Mouse (Mus musculus) forebrain, embryonic 16.5 days (tissue): ENCODE data around the gene Arid1a. TPM values are rescaled to one million over a fixed set of nuclear protein-coding genes. Genes with fewer than 3 reads are reported as not detected.
A peak's percentile ranks its signal among the peaks of the same experiment; 100 is the strongest.

Experiments
- ATAC-seq: fragments of 200-750 bp; cut with Nextera tagmentation; 2 replicates; pipeline ENCODE4 v1.8.0; 2017; ENCODE audit warnings: mild to moderate bottlenecking, moderate library complexity
- H3K27ac ChIP-seq: fragments of 300-500 bp; sonication (generic); 2 replicates; pipeline ENCODE4 v1.5.1; 2014; ENCODE audit warnings: low read length, control low read depth
- H3K27me3 ChIP-seq: fragments of 300-500 bp; sonication (generic); replicated peaks from 2 replicates; pipeline ENCODE4 v1.6.1; 2014; ENCODE audit warnings: low read length; ENCODE audit not compliant: control insufficient read depth, insufficient read depth
- H3K36me3 ChIP-seq: fragments of 300-500 bp; sonication (generic); 2 replicates; pipeline ENCODE4 v1.6.1; 2014; ENCODE audit not compliant: control insufficient read depth, insufficient read depth
- H3K4me1 ChIP-seq: fragments of 300-500 bp; sonication (generic); replicated peaks from 2 replicates; pipeline ENCODE4 v1.6.1; 2014; ENCODE audit warnings: low read length; ENCODE audit not compliant: control insufficient read depth, insufficient read depth
- H3K4me2 ChIP-seq: fragments of 300-500 bp; sonication (generic); 2 replicates; pipeline ENCODE4 v1.6.1; 2014; ENCODE audit warnings: mild to moderate bottlenecking, low read length, control low read depth
- H3K4me3 ChIP-seq: fragments of 300-500 bp; sonication (generic); replicated peaks from 2 replicates; pipeline ENCODE4 v1.5.1; 2014; ENCODE audit warnings: mild to moderate bottlenecking, low read length, control low read depth
- H3K9ac ChIP-seq: fragments of 300-500 bp; sonication (generic); replicated peaks from 2 replicates; pipeline ENCODE4 v1.6.1; 2014; ENCODE audit warnings: low read depth, low read length, control low read depth
- H3K9me3 ChIP-seq: fragments of 300-500 bp; sonication (generic); 2 replicates; pipeline ENCODE4 v1.6.1; 2016; ENCODE audit warnings: low read length; ENCODE audit not compliant: control insufficient read depth
- WGBS: fragments of 180-500 bp; shearing (Covaris S2); extraction: QIAGEN DNeasy Blood & Tissue Kit; methylation state at CpG from one replicate; pipeline ENCODE4 v1.1.7; 2014; 5-methylcytosine and 5-hydroxymethylcytosine counted together
- polyA plus RNA-seq: library from polyadenylated mRNA; unstranded; fragments of >200 nt; fragmentation: Nextera tagmentation; extraction: Ambion mirVana; gene quantifications from 2 replicates; pipeline ENCODE4 v1.2.1, GENCODE M21; 2015

The Arid1a gene
- polyA plus RNA-seq, 1 experiment from 2014 or later: 41.4 TPM

DNA sequence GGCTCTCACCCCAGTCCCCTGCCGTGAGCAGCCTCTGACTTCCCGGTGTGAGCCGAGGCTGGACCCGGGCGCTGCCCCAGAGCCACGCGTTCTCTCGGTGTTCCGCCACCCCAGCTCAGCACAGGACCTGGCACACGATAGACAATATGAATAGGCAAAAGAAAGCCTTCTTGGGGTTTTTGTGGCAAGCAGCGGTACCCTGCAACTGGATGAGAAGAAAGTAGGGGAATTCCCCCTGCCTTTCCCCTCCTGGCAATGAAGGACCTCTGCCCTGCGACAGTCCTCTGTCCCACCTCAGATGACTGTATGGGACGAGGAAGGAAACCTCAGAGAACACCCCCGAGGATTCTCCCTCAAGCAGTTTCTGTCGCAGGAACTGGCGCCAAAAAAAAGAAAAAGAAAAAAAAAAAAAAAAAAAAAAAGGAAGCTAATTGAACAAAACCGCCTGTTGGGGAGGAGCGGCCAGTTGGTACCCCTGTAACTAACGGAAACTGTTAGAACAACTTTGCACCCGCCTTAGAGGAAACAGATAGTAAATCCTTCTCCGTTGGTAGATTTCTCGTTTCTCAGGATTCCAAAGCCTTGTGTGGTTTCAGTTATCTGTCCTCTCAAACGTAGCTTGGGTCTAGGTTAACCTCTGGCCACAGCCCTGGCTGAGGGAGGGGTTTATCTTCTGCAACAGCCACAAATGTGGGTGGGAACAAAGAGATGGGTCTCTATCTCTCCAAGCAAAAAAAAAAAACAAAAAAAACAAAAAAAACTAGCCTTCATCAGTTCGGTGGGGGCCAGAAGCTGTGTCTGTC, 83.5 kb downstream of the Arid1a start:
- WGBS: 3% methylated on average over 23 of the region's 24 CpGs
- Histone ChIP-seq H3K9ac (peak overlapping the region; percentile 84), H3K36me3 (no peaks in the 10 kb centered on the region), H3K9me3 (no peaks in the 10 kb centered on the region), H3K4me3 (peak overlapping the region; percentile 79), H3K27me3 (no peaks in the 10 kb centered on the region), H3K4me1 (peaks cover 35% of the 10 kb centered on the region), H3K27ac (peak overlapping the region; percentile 98), H3K4me2 (peak overlapping the region; percentile 59)
- ATAC-seq: peak; percentile 49

DNA sequence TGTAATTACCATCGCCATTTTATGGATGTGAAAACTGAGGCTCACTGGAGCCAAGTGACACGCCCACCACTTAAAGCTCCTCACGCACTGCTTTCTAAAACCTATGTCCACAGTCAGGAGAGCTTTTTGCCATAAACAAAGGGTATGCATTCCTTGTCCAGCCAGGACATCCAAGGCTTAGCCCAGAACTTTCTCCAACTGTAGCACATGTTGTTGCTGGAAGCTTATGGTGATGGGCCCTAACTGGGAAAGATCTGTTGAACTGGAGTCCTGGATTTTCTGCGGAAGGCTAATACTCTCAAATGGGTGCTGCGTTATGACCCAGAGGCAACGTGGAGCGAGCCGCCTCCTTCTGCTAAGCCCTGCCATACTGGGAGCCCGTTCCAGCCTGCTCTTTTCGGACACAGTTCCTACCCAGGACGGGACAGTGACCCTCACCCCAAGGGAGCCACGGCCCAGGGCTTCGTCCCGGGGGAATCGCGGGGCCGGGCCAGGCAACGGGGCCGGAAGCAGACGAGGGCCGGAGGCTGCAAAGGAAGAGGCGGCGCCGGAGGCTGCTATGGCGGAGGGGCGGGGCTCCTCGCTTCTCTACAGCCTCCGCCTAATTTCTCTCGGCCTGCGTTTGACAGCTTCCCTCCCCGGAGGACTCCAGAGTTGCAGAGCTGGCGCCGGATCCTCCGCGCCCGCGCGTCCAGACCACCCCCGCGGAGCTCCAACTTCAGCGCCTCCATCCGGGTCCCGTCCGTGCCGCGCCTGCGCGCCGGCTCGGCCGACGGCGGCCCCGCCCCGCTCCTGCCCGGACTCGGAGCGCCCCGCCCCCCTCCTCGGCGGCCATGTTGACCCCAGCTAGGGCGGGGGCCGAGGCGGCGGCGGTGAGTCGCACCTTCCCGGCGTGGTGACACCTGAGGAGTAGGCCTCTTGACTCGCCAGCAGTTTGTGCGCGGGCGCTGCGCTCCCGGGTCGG, 84.4 kb downstream of the Arid1a start, which contains the start of gene Pigv:
TSS of gene Pigv (minus strand) at position 767 of the 964 bp plus-strand sequence.
- Histone ChIP-seq H3K27me3 (no peaks in the 10 kb centered on the region), H3K9me3 (no peaks in the 10 kb centered on the region), H3K9ac (peak within 1 kb of the TSS; percentile 84), H3K36me3 (no peaks in the 10 kb centered on the region), H3K4me2 (peak within 1 kb of the TSS; percentile 59), H3K4me1 (peaks cover 35% of the 10 kb centered on the region), H3K27ac (peak within 1 kb of the TSS; percentile 98), H3K4me3 (peak within 1 kb of the TSS; percentile 79)
- peak; percentile 91 for ATAC-seq
- under 1% methylated on average over 71 of the region's 76 CpGs for WGBS

DNA sequence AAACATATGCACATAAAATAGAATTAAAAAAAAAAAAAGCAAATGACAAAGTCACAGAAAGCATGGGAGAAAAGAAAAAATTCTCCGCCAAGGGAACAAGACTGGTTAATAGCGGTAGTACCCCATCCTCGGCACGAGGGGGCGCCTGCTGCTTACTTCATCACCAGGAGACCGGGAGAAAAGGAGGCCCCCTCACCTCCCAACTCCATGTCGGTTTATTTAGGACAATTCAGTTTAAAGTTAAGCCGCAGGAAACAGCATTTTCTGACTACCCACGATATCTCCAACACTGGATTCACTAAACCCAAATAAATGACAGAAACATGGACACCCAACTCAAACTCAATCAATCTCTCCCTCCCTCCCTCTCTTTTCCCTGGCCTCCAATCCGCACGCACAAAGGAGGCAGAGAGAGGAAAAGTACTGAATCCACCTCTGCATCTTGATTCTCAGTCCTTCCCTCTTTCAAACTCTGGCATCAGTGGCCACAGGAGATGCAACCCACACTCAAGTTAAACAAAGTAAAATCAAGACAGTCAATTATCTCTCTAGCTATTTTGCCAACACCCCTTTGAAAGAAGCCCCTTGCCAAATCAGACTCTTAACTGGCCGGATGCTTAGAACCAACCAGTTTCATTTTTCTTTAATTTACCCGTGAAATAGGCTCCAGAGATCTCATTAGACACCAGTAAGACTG, 85.2 kb downstream of the Arid1a start:
- Histone ChIP-seq H3K4me1 (peaks cover 35% of the 10 kb centered on the region), H3K27me3 (no peaks in the 10 kb centered on the region), H3K9me3 (no peaks in the 10 kb centered on the region), H3K9ac (peak overlapping the region; percentile 84), H3K4me2 (peak overlapping the region; percentile 59), H3K4me3 (peak overlapping the region; percentile 79), H3K27ac (peak overlapping the region; percentile 98), H3K36me3 (0 out of 2 replicates have a peak, but pooled peaks cover 2% of the 10 kb centered on the region)
- no peak for ATAC-seq
- under 1% methylated on average over 13 of the region's 13 CpGs for WGBS

DNA sequence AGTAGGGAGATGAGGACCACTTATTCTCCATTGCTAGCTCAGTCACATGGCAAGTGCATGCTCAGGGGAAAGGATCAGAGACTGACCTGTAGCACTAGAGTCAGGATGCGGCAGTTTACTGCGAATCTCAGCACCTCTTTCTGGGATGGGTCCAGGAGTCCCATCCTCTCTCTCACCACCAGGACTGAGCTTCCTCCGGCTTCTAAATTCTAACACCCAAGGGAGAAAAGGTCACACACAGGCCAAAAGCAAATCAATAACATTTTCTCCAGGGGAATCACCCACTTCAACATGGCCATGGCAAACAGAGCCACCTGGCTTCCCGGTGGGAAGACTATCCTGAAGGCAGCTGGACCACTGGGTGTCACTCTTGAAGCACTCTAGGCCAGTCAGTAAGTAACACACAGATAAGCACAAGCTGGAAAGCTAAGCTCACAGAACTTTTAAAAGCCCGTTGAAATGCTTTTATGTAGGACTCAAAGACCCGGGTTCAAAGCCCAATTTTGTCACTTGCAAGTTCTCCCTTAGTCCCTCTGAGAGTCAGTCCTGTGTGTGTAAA, 86.8 kb downstream of the Arid1a start:
- no peak overlapping the region for H3K9ac ChIP-seq
- H3K4me1 ChIP-seq: peaks cover 31% of the 10 kb centered on the region
- no peaks in the 10 kb centered on the region for H3K27me3 ChIP-seq
- no peak for ATAC-seq
- 0 out of 2 replicates have a peak, but pooled peaks cover 2% of the 10 kb centered on the region for H3K36me3 ChIP-seq
- WGBS: 70% methylated on average over 6 of the region's 6 CpGs
- H3K9me3 ChIP-seq: no peaks in the 10 kb centered on the region
- no peak overlapping the region for H3K4me2 ChIP-seq
- H3K4me3 ChIP-seq: no peak overlapping the region
- H3K27ac ChIP-seq: no peak overlapping the region

DNA sequence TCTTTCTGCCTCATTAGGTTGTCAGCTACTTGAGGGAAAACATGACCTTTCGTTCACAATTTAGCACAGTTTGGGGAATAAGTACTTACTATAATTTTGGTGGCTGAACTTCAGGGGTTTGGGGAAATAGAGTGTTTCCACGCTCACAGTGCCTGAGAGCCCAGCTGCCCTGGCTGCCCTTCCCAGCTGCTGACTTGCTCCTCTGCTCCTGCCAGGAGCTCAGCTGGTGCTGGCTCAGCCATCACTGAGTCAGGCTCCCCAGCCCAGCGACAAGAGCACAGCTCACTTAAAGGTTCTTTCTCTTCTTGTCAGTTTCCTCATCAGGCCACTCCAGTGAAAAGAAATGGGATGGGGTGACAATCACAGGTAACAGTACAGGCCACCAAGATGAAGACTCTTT, 88.0 kb downstream of the Arid1a start:
- no peaks in the 10 kb centered on the region for H3K9me3 ChIP-seq
- H3K9ac ChIP-seq: no peak overlapping the region
- WGBS: 70% methylated on average over 3 of the region's 3 CpGs
- no peak for ATAC-seq
- peaks cover 23% of the 10 kb centered on the region for H3K4me1 ChIP-seq
- H3K4me3 ChIP-seq: no peak overlapping the region
- H3K27ac ChIP-seq: no peak overlapping the region
- no peak overlapping the region for H3K4me2 ChIP-seq
- no peaks in the 10 kb centered on the region for H3K27me3 ChIP-seq
- peaks cover 2% of the 10 kb centered on the region; the same call in 1 of the 2 replicates for H3K36me3 ChIP-seq

DNA sequence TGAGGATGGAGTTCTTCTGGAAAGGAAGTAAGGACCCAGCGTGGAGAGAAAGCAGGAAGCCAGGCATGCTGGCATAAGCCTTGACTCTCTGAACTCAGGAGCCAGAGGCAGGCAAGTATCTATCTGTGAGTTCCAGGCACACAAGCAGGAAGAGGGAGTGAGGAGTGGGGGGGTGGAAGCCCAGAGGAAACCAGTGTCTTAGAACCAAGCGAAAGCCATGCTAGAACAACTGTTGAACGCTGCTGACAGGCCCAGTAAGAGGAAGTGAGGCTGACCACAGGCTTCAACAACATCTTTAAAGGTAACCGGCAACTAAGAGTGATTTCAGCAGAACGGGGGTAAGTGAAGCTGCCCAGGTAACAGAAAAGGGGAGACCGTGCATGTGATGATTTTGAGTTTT, 90.4 kb downstream of the Arid1a start:
- Histone ChIP-seq H3K9ac (no peak overlapping the region), H3K9me3 (no peaks in the 10 kb centered on the region), H3K27ac (no peak overlapping the region), H3K4me2 (no peak overlapping the region), H3K4me1 (peaks cover 13% of the 10 kb centered on the region), H3K27me3 (no peaks in the 10 kb centered on the region), H3K36me3 (peaks cover 2% of the 10 kb centered on the region; the same call in 1 of the 2 replicates), H3K4me3 (no peak overlapping the region)
- WGBS: 89% methylated on average over 6 of the region's 6 CpGs
- no peak for ATAC-seq

DNA sequence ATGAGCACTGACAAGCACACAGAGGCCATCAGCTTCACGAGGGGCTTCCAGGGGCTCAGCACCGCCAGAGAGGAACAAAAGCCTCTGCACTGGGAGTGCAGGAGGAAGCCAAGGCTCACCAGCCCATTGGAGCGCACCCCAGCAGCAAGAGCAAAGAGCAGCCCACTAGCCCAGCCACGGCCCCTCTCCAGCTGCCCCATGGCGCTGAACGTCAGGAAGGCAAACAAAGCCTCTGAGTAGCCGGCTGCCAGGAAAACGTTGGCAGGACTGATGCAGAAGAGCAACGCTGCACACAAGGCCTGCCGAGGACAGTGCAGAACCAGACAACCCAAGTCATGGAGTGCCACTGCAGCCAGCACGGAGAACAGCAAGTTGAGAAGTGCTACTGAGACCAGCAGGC, 91.5 kb downstream of the Arid1a start:
- 0 out of 2 replicates have a peak overlapping the region, but pooled peaks have one; percentile 16 for H3K9ac ChIP-seq
- H3K36me3 ChIP-seq: peaks cover 2% of the 10 kb centered on the region; the same call in 1 of the 2 replicates
- H3K27me3 ChIP-seq: no peaks in the 10 kb centered on the region
- H3K9me3 ChIP-seq: no peaks in the 10 kb centered on the region
- no peak for ATAC-seq
- H3K27ac ChIP-seq: no peak overlapping the region
- H3K4me2 ChIP-seq: no peak overlapping the region
- WGBS: 45% methylated on average over 11 of the region's 11 CpGs
- H3K4me1 ChIP-seq: peaks cover 16% of the 10 kb centered on the region
- no peak overlapping the region for H3K4me3 ChIP-seq

DNA sequence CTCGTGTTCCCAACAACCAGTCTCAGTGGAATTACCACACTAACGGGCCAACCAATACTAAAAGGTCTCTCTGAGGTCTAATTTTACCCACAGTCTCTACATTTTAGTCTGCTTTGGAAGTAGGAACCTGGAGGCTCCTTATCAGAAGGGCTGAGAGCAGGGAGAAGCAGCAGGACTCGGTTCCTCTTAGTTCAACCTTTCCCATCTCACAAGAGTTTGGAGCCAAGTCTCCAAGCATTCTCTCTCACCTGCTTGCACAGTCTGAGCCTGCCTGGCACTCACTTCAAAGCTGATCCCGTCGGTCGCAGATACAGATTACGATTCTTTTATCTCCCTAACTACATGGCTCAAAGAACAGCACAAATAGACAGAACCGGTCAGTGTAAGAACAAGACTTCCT, 93.6 kb downstream of the Arid1a start:
- 72% methylated on average over 8 of the region's 8 CpGs for WGBS
- Histone ChIP-seq H3K9me3 (no peaks in the 10 kb centered on the region), H3K4me2 (no peak overlapping the region), H3K27ac (no peak overlapping the region), H3K36me3 (peaks cover 2% of the 10 kb centered on the region; the same call in 1 of the 2 replicates), H3K4me1 (peaks cover 28% of the 10 kb centered on the region), H3K9ac (no peak overlapping the region), H3K27me3 (no peaks in the 10 kb centered on the region), H3K4me3 (no peak overlapping the region)
- ATAC-seq: no peak
